Mouse (Mus musculus) midbrain, embryonic 10.5 days (tissue): ENCODE measurements around the gene Tead1. TPM values are rescaled to one million over a fixed set of nuclear protein-coding genes. Genes with fewer than 3 reads are reported as not detected.
A peak's percentile ranks its signal among the peaks of the same experiment; 100 is the strongest.

Experiments used
- DNase-seq: peaks from one replicate; pipeline ENCODE4 v3.0.0-alpha.2; 2017; ENCODE audit warnings: low spot score
- H3K27ac ChIP-seq: fragments of 300-500 bp; sonication (generic); replicated peaks from 2 replicates; pipeline ENCODE4 v1.5.1; 2016; ENCODE audit warnings: mild to moderate bottlenecking
- H3K27me3 ChIP-seq: fragments of 300-500 bp; sonication (generic); 2 replicates; pipeline ENCODE4 v1.6.1; 2016; ENCODE audit warnings: low read depth, mild to moderate bottlenecking; ENCODE audit not compliant: poor library complexity, severe bottlenecking
- H3K36me3 ChIP-seq: fragments of 300-500 bp; sonication (generic); 2 replicates; pipeline ENCODE4 v1.6.1; 2016; ENCODE audit warnings: mild to moderate bottlenecking, moderate library complexity
- H3K4me1 ChIP-seq: fragments of 300-500 bp; sonication (generic); 2 replicates; pipeline ENCODE4 v1.6.1; 2016
- H3K4me3 ChIP-seq: fragments of 300-500 bp; sonication (generic); 2 replicates; pipeline ENCODE4 v1.5.1; 2016; ENCODE audit warnings: mild to moderate bottlenecking, moderate library complexity
- H3K9me3 ChIP-seq: fragments of 300-500 bp; sonication (generic); replicated peaks from 2 replicates; pipeline ENCODE4 v1.6.1; 2016; ENCODE audit warnings: mild to moderate bottlenecking
- WGBS: fragments of 180-500 bp; shearing (Covaris S2); methylation state at CpG from one replicate; pipeline ENCODE4 v1.1.7; 2016; 5-methylcytosine and 5-hydroxymethylcytosine counted together
- polyA plus RNA-seq: library from polyadenylated mRNA; unstranded; fragments of >200 nt; fragmentation: Nextera tagmentation; extraction: Ambion mirVana; gene quantifications from 2 replicates; pipeline ENCODE4 v1.2.1, GENCODE M21; 2016

Gene Tead1
- polyA plus RNA-seq, 1 experiment from 2014 or later: 17.1 TPM

DNA sequence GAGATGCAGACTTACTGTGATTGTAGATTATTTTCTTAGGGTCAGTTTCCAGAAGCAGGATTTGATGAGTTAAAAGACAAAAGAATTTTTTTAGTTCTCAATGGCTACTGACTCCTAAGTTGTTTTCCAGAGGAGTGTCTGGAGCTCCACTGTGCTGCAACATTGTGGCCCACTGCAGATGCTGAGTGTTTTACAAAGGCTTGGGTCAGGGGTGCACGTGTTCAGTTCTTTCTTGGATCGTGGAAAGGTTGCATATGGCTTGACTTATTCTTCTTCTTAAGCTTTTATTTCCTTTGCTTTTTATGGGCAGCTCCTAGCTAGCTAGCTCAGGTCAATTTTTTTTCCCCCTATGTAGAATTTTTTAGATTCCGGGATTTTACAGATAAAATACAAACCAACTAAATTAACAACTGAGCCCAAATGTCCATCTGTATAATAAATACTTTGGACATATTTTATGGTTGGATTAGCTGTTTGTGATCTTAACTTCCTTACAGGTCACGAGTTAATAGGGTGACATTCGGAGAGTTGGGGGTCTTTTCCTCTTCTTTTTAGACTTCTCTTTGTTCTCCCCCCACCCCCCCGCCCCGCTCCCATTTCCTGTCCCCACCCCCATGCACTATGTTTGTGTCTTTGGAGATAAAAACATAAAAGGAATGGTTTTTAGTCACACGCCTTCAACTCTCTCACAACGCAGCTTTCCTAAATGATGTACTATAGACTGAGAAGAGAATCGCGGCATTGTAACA, 40.5 kb downstream of the Tead1 start:
- H3K4me1 ChIP-seq: peaks cover 83% of the 10 kb centered on the region
- H3K27me3 ChIP-seq: no peaks in the 10 kb centered on the region
- peak overlapping the region; percentile 72 for H3K27ac ChIP-seq
- H3K9me3 ChIP-seq: no peaks in the 10 kb centered on the region
- H3K36me3 ChIP-seq: 0 out of 2 replicates have a peak, but pooled peaks cover 2% of the 10 kb centered on the region
- DNase-seq: no peak
- no peak overlapping the region for H3K4me3 ChIP-seq
- 37% methylated on average over 11 of the region's 11 CpGs for WGBS

DNA sequence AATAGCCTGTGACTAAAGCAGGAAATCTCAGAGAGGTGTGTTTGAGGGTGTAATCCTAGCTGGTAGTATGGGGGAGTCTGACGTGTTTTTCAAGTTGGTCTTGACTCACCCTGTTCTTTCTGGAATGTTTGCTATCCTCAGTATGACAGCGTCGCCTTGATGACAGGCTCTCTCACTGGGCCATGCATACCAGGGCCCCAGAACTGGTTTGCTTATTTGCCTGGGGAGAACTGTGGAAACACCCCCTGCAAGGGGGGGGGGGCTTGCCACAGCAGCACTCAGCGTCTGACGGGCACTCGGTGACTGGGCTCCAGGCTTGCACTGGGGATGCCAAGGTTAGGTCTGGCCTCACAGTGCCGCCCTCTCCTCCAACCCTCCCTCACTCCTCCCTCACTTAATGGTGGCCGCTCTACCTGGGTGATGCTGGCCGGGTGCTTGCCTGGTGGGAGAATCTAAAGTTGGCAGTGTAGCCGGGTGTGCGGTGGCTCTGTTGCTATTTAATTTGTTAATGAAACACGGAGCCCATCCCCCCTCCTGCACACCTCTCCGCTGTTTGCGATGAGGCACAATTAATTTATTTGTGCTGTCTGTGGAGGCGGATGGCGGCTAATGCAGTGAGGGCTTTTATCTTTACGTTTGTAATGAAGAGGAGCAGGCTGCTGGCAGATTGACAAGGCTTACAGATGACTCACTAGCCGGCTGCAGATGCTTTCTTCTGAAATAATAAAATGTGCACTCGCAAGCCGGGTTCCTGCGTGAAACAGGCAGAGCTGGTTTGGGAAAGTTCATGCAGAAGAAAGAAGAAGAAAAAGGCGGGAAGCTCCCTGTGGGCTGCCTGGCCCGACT, 41.2 kb downstream of the Tead1 start:
- no peak for DNase-seq
- H3K4me1 ChIP-seq: peaks cover 80% of the 10 kb centered on the region
- peak overlapping the region; percentile 31 for H3K4me3 ChIP-seq
- H3K27me3 ChIP-seq: no peaks in the 10 kb centered on the region
- no peaks in the 10 kb centered on the region for H3K9me3 ChIP-seq
- WGBS: 27% methylated on average over 23 of the region's 23 CpGs
- peak overlapping the region; percentile 72 for H3K27ac ChIP-seq
- 0 out of 2 replicates have a peak, but pooled peaks cover 2% of the 10 kb centered on the region for H3K36me3 ChIP-seq

DNA sequence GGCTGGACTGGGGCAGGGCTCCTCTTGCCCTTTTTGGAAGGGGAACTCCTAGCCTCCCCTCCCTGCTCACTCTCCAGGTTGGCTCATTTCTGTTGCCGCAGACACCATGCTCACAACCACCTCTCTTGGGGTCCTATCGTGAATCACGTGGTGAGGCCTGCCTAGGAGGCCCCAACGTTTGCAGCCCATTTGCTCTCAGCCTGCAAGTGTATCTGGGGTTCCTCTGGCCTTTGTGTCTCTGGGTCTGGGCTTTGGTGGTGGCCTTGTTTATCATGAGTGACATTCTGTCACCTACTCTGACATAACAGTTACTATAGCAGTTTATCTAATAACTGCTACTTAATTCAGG, 41.8 kb downstream of the Tead1 start:
- Histone ChIP-seq H3K27ac (peak overlapping the region; percentile 72), H3K4me3 (peak overlapping the region; percentile 31; the same call in 1 of the 2 replicates), H3K36me3 (0 out of 2 replicates have a peak, but pooled peaks cover 2% of the 10 kb centered on the region), H3K27me3 (no peaks in the 10 kb centered on the region), H3K9me3 (no peaks in the 10 kb centered on the region), H3K4me1 (peaks cover 76% of the 10 kb centered on the region)
- WGBS: 45% methylated on average over 4 of the region's 4 CpGs
- no peak for DNase-seq

DNA sequence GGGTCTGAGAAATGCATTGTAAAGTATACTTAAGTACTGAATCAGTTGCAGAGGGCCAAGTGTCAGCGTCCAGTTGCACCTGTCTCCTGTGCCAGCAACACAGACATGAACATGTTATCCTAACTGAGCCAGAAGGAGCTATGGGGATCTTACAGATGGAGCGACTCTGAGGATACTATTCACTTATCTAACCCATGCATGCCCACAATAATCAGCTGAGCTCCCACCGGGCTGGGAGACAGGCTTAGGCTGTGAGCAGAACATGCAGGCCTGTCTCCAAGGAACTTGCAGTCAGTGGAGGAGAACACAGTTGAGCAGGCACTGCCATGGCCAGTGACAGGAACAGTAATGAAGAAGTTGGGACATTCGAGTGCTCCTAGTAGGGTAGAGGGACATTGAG, 42.7 kb downstream of the Tead1 start:
- no peak overlapping the region for H3K27ac ChIP-seq
- H3K9me3 ChIP-seq: no peaks in the 10 kb centered on the region
- H3K36me3 ChIP-seq: 0 out of 2 replicates have a peak, but pooled peaks cover 2% of the 10 kb centered on the region
- DNase-seq: no peak
- WGBS: 90% methylated on average over 4 of the region's 4 CpGs
- H3K27me3 ChIP-seq: no peaks in the 10 kb centered on the region
- peaks cover 67% of the 10 kb centered on the region for H3K4me1 ChIP-seq
- no peak overlapping the region for H3K4me3 ChIP-seq

DNA sequence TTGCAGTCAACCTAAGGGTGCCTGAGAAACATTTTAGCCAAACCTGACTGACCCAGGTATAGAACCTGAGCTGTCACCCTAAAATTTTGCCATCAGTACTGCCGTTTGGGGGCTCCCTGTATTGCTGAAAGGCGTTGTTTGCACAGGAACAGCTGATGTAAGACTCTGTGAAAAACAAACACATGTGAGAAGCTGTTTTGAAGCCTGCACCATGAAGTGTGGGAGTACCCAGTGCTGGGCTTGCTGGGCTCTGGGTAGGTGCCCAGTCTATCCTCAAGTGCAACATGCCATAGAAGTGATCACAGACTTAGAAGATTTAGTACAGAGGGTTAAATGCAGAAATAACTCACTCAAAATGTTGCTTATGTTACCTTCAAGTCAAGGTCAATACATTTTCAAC, 49.3 kb downstream of the Tead1 start:
- H3K36me3 ChIP-seq: no peaks in the 10 kb centered on the region
- no peaks in the 10 kb centered on the region for H3K9me3 ChIP-seq
- 77% methylated on average over 2 of the region's 2 CpGs for WGBS
- no peak overlapping the region for H3K4me3 ChIP-seq
- H3K4me1 ChIP-seq: peaks cover 46% of the 10 kb centered on the region
- no peaks in the 10 kb centered on the region for H3K27me3 ChIP-seq
- no peak overlapping the region for H3K27ac ChIP-seq
- no peak for DNase-seq

DNA sequence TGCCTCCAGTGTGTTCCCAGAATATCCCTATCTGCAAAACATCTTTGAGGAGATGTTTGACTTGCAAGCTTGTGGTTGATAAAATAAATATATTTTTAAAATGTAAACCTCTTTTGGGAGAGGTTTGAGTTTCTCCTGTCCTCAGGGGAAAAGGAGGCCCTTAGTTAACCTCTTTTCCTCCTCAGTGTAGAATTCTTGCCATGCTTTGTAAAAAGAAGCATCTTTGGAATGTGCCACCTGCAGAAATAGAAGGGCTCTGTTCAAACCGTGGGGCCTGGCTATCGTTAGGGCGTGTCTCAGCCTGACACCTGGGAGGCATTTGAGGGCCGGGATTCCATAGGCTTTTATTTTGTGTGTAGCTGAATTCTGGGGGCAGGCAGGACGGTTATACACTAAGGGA, 51.1 kb downstream of the Tead1 start:
- Histone ChIP-seq H3K9me3 (no peaks in the 10 kb centered on the region), H3K27ac (no peak overlapping the region), H3K4me1 (peaks cover 44% of the 10 kb centered on the region), H3K4me3 (no peak overlapping the region), H3K36me3 (no peaks in the 10 kb centered on the region), H3K27me3 (no peaks in the 10 kb centered on the region)
- no peak for DNase-seq
- WGBS: 82% methylated on average over 5 of the region's 5 CpGs

DNA sequence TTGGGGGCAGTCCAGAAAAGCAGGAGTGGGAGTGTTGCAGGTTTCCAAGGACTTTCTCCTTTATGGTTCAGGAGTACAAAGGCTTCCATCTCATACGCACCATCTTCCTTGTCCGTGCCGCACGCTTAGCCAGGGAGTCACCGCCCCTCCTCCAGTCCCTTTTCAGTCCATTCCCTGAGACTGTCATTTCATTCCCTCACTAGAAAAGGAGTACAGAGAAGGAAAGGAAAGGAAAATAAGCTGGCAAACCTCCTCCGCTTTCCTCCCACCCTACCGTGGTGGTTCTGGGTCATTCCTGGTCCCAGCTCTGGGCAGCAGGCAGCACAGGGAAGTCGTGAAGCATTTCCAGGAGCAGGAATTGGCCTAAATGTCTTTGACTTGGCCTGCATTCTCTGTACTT, 52.5 kb downstream of the Tead1 start:
- no peak overlapping the region for H3K4me3 ChIP-seq
- no peaks in the 10 kb centered on the region for H3K27me3 ChIP-seq
- DNase-seq: no peak
- 78% methylated on average over 8 of the region's 8 CpGs for WGBS
- no peaks in the 10 kb centered on the region for H3K9me3 ChIP-seq
- H3K27ac ChIP-seq: 0 out of 2 replicates have a peak overlapping the region, but pooled peaks have one; percentile 17
- peaks cover 42% of the 10 kb centered on the region for H3K4me1 ChIP-seq
- no peaks in the 10 kb centered on the region for H3K36me3 ChIP-seq

DNA sequence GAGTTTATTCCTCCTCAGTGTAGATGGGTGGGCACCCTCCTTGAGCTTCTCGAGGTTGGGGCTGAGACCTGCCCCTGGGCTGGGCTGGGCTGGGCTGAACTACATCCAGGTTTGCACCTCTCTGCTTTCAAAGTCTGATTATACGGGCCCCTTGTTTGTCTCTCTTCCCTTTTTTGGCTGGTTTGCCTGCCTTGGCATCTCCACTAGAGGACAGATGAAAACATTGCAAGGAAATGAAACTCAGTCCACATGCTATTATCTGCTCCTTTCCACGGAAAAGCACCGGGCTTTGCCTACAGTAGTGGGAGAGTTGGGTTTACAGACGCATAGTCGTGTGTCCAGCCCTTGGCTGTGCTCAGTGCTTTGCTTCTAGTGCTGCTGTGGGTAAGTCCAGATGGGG, 60.1 kb downstream of the Tead1 start:
- H3K36me3 ChIP-seq: no peaks in the 10 kb centered on the region
- peaks cover 55% of the 10 kb centered on the region for H3K4me1 ChIP-seq
- no peaks in the 10 kb centered on the region for H3K27me3 ChIP-seq

DNA sequence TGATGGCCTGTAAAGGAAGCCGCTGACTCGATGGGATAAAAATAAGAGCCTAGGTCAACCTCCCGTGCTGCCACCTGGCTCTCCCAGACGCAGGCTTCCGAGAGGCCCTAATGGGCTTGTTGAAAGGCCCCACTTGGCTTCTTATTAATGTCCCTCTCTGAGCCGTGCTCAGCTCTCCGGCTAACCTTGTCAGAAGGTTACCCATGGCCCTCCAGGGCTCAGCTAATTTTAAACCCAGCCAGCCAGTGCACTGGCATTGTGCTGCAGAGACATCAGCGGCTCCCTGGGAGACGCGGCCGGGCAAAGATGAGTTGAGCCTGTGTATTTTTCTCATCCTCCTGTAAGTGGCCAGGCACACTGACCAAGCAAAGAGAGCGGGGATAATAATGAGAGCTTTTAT, 62.7 kb downstream of the Tead1 start:
- H3K27me3 ChIP-seq: no peaks in the 10 kb centered on the region
- H3K36me3 ChIP-seq: no peaks in the 10 kb centered on the region
- DNase-seq: no peak
- H3K9me3 ChIP-seq: no peaks in the 10 kb centered on the region
- H3K4me3 ChIP-seq: no peak overlapping the region
- H3K27ac ChIP-seq: peak overlapping the region; percentile 67; the same call in 1 of the 2 replicates
- WGBS: 35% methylated on average over 12 of the region's 12 CpGs
- peaks cover 77% of the 10 kb centered on the region for H3K4me1 ChIP-seq

More for the DNA sequence above, 60.1 kb downstream of the Tead1 start:
- H3K9me3 ChIP-seq: no peaks in the 10 kb centered on the region
- no peak overlapping the region for H3K27ac ChIP-seq
- H3K4me3 ChIP-seq: no peak overlapping the region
- WGBS: 83% methylated on average over 6 of the region's 6 CpGs
- no peak for DNase-seq

DNA sequence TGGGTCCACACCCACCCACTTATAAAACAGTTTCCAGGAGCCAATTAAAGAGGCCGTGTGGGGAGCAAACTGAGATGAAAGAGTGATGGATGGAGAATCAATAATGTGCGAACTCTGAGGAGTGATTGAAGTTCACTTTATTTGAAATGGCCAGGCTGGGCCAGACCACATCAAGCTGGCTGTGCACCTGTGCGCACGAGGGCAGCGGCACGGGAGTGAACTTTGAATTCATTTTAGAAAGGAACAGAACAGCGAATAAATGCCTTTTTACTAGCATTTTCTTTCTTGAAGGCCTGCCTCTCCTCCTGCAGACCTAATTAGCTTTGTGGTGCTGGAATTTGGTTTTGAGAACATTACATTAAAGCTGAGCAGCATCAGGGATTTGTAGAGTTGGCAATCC, 63.9 kb downstream of the Tead1 start:
- no peaks in the 10 kb centered on the region for H3K36me3 ChIP-seq
- H3K27me3 ChIP-seq: no peaks in the 10 kb centered on the region
- DNase-seq: no peak
- peak overlapping the region; percentile 36; the same call in 1 of the 2 replicates for H3K4me3 ChIP-seq
- H3K9me3 ChIP-seq: no peaks in the 10 kb centered on the region
- H3K4me1 ChIP-seq: peaks cover 88% of the 10 kb centered on the region
- peak overlapping the region; percentile 80 for H3K27ac ChIP-seq
- 28% methylated on average over 7 of the region's 7 CpGs for WGBS

DNA sequence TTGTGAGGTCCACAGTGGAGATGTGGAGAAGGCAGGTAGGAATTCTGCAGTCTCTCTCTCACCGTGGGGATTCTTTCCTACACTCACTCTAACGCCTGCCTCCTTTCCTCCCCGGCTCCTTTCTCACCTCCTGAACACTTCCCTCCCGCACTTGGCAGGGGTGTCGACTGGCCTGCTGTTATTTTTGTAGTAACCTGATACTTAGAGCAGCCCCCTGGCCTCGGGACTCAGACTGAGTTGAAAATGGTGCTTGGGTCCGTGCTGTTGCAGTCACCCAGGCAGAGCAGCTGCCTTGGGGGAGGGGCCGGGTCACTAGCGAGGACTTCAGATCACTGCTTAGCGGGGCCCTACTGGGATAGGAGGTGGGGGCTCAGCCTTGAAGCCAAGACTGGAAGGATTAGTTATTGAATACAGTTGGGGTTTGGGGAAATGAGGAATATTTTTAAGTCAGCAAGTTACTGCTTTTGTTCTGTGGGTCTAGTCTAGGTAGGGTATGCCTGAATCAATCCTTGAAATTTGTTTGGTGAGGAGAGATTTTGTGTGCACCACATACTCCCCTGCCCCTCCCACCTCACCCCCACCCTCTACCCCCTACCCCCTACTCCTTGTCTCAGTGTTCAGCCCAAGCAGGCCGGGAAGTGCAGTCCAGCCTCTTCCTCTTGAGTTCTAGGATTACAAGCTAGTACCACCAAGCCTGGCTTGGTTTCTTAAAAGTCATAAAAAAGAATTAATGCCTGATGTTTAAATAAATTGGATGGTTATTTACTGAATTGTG, 64.7 kb downstream of the Tead1 start:
- Histone ChIP-seq H3K27ac (peak overlapping the region; percentile 80), H3K4me3 (peak overlapping the region; percentile 36), H3K9me3 (no peaks in the 10 kb centered on the region), H3K36me3 (no peaks in the 10 kb centered on the region), H3K4me1 (peaks cover 89% of the 10 kb centered on the region), H3K27me3 (no peaks in the 10 kb centered on the region)
- peak; percentile 69 for DNase-seq
- WGBS: under 1% methylated on average over 11 of the region's 11 CpGs

DNA sequence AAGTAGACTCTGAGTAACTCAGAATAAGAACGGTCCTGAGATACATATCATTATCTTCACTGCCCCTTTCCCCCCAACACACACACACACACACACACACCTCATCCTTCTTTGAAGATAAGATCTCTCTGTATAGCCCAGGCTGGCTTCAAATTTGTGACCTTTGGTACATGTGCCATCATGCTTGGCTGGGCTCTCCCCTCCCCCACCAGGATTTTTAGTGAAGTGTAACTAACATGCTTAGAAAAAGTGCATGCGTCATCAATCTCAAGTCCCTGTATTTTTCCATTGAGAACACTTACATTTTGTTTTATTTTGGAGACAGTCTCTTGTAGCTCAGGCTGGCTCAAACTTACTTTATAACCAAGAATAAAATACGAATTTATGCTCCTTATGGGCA, 68.1 kb downstream of the Tead1 start:
- H3K27me3 ChIP-seq: no peaks in the 10 kb centered on the region
- H3K36me3 ChIP-seq: peaks cover 8% of the 10 kb centered on the region; the same call in 1 of the 2 replicates
- DNase-seq: no peak
- H3K4me3 ChIP-seq: no peak overlapping the region
- H3K9me3 ChIP-seq: no peaks in the 10 kb centered on the region
- WGBS: 69% methylated on average over 3 of the region's 3 CpGs
- no peak overlapping the region for H3K27ac ChIP-seq
- peaks cover 61% of the 10 kb centered on the region for H3K4me1 ChIP-seq
